Mouse (Mus musculus): ENCODE data around the gene Rbfox3. TPM values are rescaled to one million over a fixed set of nuclear protein-coding genes. Genes with fewer than 3 reads are reported as not detected.

Gene Rbfox3
- total RNA-seq, 2 experiments from 2014 or later, result not detected

DNA sequence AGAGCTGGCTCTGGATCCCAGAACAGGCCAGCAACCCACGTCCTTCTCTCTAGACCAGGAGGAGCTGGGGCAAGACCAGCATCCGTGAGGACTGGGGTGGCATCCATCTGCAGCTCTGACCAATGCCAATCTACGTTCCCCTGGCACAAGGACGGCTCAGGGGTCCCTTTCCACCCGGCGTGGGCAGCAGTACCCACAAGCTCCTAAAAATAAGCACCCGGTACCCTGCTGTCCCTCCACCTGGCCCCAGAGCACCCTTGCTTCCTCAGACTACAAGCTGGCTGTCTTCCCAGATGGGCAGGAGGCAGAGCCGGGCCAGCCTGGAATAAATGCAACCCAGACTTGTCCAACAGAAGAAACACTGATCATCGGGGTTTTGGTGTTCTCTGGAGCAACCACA, 28.3 kb downstream of the Rbfox3 start:
- ATAC-seq (replicated peaks; ENCODE audit: poor library complexity, severe bottlenecking), result no peak

DNA sequence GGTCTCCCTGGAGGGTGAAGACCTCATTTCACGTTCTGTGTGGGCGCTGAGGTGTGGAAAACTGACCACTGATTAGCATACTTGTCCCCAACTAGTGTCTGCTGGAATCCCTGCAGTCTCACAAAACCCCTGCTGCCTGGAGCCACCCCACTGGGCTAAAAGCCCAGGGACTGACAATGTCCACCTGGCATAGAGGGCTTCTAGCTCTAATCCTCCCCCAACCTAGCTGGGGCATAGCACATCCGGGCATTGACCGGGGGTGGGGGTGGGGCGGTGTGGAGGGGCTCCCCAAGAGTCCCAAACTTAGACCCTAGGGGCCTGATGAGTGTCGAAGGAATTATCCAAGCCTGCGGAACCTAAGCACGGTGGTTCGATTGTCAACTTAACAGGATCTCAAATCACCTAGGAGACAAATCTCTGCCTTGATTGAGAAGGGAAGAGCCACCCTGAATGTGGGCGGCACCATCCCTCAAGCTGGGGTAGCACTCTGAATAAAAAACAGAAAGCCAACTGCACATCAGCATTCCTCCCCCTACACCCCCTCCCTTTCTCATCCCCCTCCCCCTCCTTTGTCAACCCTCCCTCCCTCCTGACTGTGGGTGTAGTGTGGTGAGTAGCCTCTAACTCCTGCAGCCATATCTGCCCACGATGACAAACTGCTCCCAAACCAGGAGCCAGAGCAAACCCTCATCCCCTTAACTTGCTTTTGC, 29.5 kb downstream of the Rbfox3 start:
- no peak for ATAC-seq (replicated peaks; ENCODE audit: poor library complexity, severe bottlenecking)

GRCm38 (mm10) chr11:118879466-118880150, 31.8 kb downstream of the Rbfox3 start:
- no peak for ATAC-seq (replicated peaks; ENCODE audit: poor library complexity, severe bottlenecking)

- no peak for ATAC-seq (replicated peaks; ENCODE audit: poor library complexity, severe bottlenecking)
Observed at GRCm38 (mm10) chr11:118878605-118879245, 32.7 kb downstream of the Rbfox3 start.

DNA sequence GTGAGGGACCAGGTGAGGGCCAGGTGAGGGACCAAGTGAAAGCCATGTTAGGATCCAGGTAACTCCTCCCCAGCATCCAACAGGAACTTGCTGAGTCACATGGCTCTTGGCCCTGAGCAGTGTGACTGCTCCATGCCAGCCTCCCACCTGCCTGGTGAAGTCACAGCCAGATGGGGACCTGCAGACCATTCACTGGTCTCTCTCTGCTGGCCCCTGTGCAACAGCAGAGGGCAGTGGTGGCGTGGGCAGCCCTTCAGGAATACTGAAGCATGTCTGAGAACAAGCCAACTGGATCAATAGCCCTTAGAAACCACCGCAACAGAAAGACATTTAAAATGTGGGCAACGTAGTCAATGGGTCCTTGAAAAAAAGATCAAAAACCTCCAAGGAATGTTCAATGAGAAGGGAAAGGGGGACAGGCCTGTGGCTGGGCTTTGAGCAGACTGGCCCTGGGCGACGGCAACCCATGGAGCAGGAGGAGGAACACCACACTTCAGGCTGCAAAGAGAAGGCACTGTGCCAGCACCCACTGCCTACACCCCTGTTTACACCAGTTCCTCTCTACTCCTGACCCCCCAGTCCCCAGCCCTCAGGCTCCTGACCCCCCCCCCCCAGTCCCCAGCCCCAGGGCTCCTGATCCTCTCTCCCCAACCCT, 36.0 kb downstream of the Rbfox3 start:
- ATAC-seq (replicated peaks; ENCODE audit: poor library complexity, severe bottlenecking), result no peak

DNA sequence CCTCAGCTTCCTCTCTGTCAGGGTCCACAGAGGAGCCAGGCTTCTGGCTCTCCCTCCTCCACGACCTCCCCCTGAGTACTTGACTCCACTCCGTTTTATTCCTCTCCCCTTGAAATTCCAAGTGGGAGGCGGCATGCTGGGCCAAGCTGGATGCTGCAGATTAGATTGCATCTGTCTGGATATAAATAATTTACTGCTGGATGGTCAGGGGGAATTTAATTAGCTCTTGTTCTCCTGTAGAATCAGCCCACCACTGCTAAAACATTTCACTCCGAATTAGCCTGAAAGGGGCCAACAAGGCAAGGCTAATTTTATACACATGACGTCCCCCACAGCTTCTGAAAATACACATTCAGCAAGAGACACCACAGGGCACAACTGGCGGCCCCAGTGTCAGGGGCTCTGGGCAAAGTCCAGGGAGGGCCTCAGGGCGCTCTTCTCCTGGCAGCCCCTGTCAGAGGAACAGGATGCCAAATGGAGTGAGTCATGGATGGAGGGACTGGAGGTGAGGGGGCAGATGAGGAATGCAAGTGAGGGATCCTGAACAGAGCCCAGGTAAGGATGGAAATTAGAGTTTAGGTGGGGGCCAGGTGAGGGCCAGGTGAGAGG, 36.8 kb downstream of the Rbfox3 start:
- no peak for ATAC-seq (replicated peaks; ENCODE audit: poor library complexity, severe bottlenecking)

DNA sequence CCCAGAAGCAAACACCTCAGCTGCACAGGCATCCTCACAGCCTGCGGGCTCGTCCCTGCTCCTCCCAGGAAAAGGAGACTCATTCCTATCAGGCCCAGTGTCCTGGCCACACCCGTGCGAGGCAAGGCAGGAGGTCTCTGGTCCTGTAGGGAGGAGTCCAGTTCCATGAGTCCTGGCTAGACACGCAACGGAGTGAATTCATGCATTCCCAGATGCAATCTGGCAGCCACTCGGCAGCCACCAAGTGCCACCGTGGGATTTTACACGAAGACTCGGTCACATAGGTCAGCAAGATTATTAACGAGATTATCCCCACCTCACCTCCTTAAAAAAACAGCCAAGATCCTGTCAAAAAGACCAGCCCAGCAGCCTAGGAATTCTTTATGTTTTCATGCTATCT, 37.4 kb downstream of the Rbfox3 start:
- no peak for ATAC-seq (replicated peaks; ENCODE audit: poor library complexity, severe bottlenecking)

DNA sequence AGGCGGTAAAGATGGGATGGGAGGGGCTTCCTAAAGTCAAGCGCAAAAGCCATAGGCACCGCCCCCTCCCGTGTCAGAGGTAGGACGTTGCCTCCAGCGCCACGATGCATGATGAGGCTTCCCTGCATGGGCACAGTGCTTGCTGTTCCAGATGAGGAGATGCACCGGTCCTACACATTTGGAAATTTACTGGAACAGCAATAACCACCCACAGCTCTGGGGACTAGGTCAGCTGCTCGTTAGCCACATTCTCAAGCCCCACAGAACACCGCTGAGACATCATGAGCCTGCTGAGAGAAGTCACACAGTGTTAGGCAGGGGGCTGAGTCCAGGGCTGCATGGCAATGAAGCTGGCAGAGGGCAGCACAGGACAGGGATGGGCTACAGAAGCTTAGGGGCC, 39.9 kb downstream of the Rbfox3 start:
- ATAC-seq (replicated peaks; ENCODE audit: poor library complexity, severe bottlenecking), result no peak

GRCm38 (mm10) chr11:118863360-118863759, 48.0 kb downstream of the Rbfox3 start:
- no peak for ATAC-seq (replicated peaks; ENCODE audit: poor library complexity, severe bottlenecking)

- ATAC-seq (replicated peaks; ENCODE audit: poor library complexity, severe bottlenecking), result no peak
Observed at GRCm38 (mm10) chr11:118861801-118862431, 49.5 kb downstream of the Rbfox3 start.

- no peak for ATAC-seq (replicated peaks; ENCODE audit: poor library complexity, severe bottlenecking)
Observed at GRCm38 (mm10) chr11:118861246-118861645, 50.2 kb downstream of the Rbfox3 start.

DNA sequence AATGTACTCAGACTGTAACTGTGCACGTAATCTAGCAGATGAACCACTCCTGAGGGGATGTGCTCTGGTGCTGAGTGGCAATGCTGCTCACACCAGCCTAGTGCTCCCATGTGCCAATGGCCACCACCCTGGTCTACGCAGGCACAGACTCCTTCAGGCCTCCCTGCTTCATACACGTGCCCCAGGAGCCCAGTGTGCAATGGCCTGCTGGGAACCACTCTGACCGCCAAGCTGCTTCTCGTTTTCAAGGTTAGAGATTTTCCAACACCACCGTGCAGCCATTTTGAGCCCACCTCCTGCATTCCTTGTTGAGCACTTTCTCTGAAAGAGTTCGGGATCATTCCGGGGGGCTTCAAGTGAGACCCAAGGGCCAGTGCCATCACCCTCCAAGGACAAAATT, 50.6 kb downstream of the Rbfox3 start:
- no peak for ATAC-seq (replicated peaks; ENCODE audit: poor library complexity, severe bottlenecking)

- ATAC-seq (replicated peaks; ENCODE audit: poor library complexity, severe bottlenecking), result no peak
Observed at GRCm38 (mm10) chr11:118859839-118860238, 51.6 kb downstream of the Rbfox3 start.

- ATAC-seq (replicated peaks; ENCODE audit: poor library complexity, severe bottlenecking), result no peak
Observed at GRCm38 (mm10) chr11:118858305-118858704, 53.1 kb downstream of the Rbfox3 start.

- no peak for ATAC-seq (replicated peaks; ENCODE audit: poor library complexity, severe bottlenecking)
Observed at GRCm38 (mm10) chr11:118851391-118851790, 60.0 kb downstream of the Rbfox3 start.

GRCm38 (mm10) chr11:118847986-118848385, 63.4 kb downstream of the Rbfox3 start:
- no peak for ATAC-seq (replicated peaks; ENCODE audit: poor library complexity, severe bottlenecking)

DNA sequence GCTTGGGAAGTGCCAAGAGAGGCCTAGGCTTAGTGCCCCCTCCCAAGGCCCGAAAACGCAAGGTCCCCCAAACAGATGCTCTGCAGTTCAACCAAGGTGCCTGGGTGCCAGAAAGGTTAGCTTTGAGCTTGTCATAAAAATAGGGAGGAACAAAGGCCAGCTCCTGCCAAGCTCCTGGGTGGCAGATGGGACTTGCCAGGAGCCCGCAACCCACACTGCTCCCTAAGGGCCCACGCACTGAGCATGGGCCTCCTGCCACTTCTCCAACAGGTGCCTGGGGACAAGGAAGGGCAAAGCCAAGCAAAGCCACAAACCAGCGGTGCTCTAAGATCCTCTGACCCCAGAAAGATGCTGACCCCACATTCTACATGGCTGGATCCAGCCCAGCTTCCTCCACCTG, 70.4 kb downstream of the Rbfox3 start:
- ATAC-seq (replicated peaks; ENCODE audit: poor library complexity, severe bottlenecking), result no peak

DNA sequence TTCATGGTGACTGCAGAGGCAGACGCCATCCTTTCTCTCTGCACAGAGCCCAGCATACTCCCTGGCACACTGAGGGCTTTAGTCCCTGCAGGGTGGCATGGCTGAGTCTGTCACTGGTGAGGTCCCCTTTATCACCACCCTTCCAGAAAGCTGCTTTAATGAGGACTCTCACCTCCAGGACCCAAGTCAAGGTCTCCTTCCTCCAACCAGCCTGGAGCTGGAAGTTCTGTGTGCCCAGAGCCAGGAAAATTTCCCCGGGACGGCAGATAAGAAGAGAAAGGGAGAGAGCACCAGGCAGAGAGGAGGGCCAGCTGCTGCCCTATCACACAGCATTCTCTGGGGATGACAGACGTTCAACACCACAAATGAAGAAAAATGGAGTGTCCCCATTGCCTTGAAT, 73.2 kb downstream of the Rbfox3 start:
- ATAC-seq (replicated peaks; ENCODE audit: poor library complexity, severe bottlenecking), result no peak

GRCm38 (mm10) chr11:118836889-118837288, 74.5 kb downstream of the Rbfox3 start:
- ATAC-seq (replicated peaks; ENCODE audit: poor library complexity, severe bottlenecking), result no peak

DNA sequence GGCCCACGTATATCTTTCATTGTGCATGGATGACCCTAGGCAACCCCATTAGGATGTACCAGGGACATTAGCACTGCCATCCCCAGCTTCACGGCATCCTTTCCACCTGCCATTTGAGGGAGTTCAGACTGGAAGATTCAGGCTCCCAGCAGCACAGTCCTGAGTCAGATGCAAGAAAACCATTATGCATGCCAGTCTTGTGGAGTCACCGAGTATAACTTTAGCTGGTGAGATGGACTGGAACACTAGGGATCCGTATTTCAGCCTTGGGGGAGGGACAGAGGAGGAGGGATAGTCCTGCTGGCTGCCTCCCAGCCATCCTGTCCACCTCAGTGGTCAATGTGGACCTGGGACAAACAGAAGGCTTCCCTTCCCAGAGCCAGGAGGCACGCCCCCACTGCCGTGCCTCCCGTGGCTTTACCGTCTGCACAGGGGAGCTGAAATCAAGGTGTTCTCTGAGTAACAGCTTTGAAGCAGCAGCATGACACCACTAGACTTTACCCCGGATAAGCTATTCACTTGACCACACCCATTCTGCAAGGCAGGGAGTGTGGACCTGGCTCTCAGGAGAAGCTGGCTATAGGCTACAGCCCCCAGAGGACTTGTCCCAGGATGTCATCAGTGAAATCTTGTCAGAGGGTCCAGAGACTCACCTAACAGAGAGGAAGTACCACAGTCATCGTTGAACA, 78.5 kb downstream of the Rbfox3 start:
- ATAC-seq (replicated peaks; ENCODE audit: poor library complexity, severe bottlenecking), result no peak

Data from granulocyte monocyte progenitor cell, adult 5-6 weeks (primary cell).